Mouse (Mus musculus) WW6 (cell line): ENCODE data around the gene Camkmt.

Experiments used
- DNase-seq: peaks from one replicate; pipeline ENCODE4 v3.0.0-alpha.2; 2013; ENCODE audit warnings: low read depth, low spot score

Camkmt gene

GRCm38 (mm10) chr17:85461577-85461976 is 371.2 kb downstream of the Camkmt start:
- no peak for DNase-seq

GRCm38 (mm10) chr17:85463497-85464392 is 373.4 kb downstream of the Camkmt start:
- no peak for DNase-seq

DNA sequence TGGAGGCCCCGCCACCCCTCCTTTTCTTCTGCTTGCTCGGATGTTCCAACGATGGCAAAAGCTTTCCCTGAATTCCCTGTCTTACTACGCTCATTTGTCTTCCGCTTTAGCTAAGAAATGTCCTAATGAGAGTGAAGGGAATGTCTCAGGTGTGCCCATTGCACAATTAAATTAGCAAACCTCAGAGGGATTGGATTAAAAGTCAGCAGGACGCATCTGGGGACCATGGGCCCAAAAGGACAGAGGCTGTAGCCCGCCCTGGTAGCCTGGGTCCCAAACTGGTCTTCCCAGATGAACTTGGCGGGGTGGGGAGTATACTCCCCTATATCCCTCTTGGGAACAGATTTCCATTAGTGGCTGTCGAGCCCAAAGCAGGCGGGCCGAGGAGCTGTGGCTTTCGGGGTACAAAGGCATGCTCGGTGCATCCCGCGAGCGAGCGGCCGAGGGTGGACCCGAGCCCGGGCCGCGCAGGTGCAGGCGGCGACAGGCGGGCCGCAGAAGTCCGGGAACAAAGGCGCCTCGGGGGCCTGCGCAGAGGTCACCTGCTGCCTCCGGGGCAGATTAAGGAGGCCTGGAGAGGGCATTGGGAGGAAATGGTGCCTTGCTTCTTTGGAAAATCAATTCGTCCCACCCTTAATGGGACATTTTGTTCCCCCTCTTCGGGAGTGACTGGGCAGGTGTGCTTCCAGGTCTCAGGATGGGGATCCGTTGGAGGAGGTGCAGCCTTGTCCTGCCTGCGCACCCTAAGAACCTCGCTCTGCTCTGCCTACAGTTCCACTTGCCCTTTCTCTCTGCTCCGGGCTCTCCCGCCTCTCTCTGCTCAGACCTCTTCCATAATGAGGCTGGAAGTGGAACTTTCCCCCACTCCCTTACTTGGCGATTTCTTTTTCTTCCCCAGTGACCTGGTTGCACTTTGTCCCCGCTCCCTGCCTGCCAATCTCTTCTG is 374.4 kb downstream of the Camkmt start:
- no peak for DNase-seq

DNA sequence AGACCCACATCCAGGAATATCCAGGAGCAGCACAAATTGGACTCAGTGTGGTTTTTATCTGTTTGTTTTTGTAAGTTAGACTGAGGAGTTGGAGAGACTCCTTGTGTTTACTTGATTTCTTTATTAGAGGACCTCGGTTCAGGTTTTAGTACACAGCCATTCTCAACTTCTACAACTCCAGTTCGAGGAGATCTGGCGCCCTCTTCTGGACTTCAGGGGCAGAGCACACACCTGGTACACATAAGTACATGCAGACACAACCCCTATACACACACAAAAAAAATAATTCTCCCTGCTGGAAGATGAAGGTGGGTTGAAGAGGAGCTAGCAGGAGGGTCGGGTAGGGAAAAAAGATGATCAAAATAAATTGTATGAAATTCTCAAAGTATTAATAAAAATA is 379.4 kb downstream of the Camkmt start:
- no peak for DNase-seq

- DNase-seq = no peak
Observed at GRCm38 (mm10) chr17:85472687-85473202, 382.4 kb downstream of the Camkmt start.

GRCm38 (mm10) chr17:85473217-85473616 is 382.9 kb downstream of the Camkmt start:
- no peak for DNase-seq

DNA sequence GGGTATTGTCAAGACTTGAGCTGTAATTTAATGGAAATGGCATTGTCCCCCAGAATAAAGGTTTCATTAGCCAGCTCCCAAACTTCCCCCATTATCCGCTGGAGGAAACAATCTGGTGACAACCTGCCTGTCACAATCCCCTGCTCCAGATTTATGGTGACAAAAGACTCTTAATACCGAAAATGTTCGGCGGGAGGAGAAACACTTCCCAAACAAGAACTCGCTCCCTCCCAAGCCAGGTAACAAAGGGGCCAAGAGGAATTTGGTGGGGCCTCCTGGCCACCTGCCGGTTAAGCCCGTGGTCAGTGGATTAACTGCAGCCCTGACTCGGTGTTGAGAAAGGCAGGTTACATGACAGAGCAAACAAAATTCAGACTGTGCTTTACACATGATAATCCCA is 383.5 kb downstream of the Camkmt start:
- no peak for DNase-seq

GRCm38 (mm10) chr17:85481241-85481640 is 390.9 kb downstream of the Camkmt start:
- no peak for DNase-seq

GRCm38 (mm10) chr17:85483086-85483485 is 392.7 kb downstream of the Camkmt start:
- DNase-seq = no peak

GRCm38 (mm10) chr17:85484015-85484414 is 393.7 kb downstream of the Camkmt start:
- DNase-seq = no peak

GRCm38 (mm10) chr17:85484526-85484925 is 394.2 kb downstream of the Camkmt start:
- DNase-seq = no peak

- DNase-seq = no peak
Observed at GRCm38 (mm10) chr17:85485065-85485945, 395.0 kb downstream of the Camkmt start.

DNA sequence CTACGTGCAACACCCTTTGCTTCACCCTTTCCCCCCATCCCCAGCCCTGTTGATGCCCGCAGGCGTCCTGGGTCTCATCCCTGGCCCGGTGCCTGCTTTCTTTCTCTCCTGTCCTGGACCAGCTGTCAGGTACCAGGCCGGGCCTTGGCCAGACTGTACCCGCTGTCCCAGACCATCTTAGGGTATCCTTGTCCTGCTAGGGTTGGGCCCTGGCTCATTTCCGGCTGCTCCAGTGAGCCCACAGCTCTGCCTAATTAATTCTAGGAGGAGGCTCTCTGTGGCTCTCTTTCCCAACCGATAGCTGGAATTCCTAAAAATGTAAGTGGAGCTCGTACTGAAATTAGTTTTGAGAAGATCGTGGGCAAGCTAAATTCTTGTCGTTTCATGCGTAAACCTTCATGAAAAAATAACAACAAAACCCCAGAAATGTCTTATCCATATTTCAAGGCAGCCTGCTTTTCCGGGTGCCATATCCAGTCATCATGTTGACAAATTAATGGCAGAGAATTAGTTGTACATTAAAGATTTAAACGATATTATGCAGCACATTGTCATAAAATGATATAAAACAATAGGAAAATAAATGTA is 395.7 kb downstream of the Camkmt start:
- DNase-seq = no peak

GRCm38 (mm10) chr17:85486585-85487480 is 396.5 kb downstream of the Camkmt start:
- peak; percentile 52 for DNase-seq

GRCm38 (mm10) chr17:85487531-85487930 is 397.2 kb downstream of the Camkmt start:
- no peak for DNase-seq

DNA sequence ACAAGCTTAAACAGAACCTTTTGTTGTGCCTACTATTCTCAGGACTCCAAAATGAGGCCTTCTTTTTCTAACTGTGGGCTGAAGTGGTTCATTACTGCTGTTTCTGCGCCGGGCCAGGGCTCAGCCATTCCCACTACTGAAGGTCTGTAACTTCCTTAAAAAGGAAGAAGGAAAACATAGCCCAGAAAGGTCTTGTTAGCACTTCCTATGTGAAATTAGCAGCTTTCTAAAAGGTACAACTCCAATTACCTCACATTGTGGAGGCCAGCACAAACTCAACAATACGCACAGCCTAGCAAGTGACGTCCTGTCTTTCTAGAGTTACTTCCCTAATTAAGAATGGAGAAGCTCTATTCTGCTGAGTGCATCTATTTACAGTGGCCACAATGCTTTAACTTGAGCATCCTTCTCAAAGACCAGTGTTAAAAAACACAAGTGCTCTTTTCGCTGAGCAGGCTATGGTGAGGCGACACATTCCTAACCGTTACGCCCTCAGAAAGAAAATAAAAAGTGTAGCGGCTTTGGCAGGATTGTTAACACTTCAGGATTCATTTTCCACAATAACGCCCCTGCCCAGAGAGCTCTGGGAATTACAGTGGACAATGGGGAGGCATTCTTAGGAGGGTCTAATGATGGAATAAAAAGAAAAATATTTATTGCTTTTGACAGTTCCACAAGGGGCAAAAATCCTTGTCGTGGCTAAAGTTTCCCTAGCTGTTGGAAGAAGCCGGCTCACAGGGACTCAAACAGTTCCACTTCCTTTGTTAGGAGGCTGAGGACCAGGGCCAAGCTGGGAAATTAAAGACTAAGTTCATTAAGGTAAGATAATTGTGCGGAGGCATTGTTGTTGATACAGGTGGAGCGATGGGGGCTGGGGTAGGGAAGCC is 398.5 kb downstream of the Camkmt start:
- no peak for DNase-seq

DNA sequence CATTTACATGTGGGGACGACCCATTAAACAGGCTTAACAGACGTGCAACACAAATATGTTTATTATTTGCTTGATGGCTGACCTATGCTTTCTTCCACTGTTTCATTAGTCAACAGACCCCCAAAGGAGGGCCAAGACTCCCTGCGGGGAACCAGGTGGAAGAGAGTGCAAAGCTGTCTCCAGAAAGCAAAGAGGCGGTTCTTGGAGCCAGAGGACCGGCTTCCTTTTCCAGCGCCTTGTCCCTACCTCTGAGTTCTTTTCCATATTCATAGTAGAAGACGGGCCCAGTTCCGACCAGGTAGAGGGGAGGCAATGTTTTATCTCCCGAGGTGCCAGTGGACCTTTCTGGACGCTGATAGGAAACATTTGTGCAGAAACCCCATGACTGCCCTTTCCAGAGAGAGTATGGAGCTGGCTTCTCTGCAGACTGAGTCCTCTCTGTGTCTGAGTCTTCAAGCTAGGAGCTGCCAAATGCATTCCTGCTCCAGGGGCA is 399.2 kb downstream of the Camkmt start:
- no peak for DNase-seq

GRCm38 (mm10) chr17:85491491-85491890 is 401.1 kb downstream of the Camkmt start:
- DNase-seq = no peak

DNA sequence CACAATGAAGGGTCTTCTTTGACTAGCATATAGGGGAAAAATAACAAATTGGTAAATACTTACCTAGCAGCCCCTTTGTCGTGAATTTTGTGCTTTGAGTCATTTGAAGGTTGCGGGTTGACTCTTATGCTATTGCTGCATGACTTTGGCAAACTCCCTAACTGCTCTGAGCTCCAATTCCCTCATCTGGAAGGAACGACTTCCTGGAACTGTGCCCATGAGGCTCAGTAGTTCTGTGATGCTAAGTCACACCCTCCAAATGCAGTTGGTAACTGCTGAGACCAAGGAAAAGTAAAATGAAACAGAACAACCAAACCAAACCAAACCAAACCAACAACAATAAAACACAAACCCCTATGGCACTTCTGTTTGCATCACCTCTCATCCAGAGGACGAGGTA is 403.2 kb downstream of the Camkmt start:
- no peak for DNase-seq
